Mouse (Mus musculus): ENCODE results near the gene Dab2ip.

DNA sequence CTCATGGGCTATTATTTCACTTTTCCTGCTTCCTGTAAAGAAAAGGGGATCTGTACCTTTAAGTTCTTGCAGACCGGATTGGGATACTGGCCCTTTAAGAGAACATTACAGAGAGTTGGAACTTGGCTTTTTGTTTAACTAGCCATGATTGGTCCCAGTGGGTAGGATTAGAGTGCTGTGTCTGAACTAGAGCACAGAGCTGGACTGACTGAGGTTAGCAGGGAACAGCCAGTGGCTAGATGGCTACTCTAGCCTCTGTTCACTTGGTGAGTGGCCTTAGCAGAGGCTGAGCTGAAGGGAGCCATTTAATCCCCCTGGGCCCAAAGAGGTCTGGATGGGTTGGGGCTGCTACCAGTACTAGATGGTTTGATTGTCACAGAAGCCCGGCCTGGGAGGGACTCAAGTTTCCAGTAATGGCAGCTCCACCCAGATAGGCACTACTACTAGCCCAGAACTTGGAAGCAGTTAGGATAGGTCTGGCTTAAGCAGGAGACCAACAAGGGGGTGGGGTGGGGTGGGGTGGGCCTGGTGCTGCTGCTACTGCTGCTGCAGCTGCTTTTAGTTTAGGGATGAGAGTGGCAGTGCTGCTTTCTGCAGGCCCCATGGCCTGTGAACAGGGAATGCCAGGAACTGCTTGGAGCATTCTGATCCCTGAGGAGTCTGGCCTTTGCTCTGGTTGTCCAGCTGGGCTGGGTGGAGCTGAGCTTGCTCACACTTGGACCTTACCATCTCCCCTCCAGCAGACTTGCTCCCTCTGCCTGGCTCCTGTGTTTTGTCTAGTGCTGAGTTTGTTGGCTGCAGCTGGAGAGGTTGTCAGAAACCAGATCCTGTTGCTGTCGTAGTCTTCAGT, 138.7 kb downstream of the Dab2ip start:
- no peak for TF ChIP-seq CTCF (IDR thresholded peaks at IDR 0.05; ENCODE audit: control insufficient read depth, insufficient read depth, low read length)
- no peak for TF ChIP-seq POLR2A (IDR thresholded peaks at IDR 0.05; ENCODE audit: borderline replicate concordance, control insufficient read depth, low read depth, low read length)
